Mouse (Mus musculus) small intestine, adult 2 months (tissue): ENCODE measurements at regions not wholly inside any gene's neighbourhood (a gene's known extent, or its start where the extent isn't known, plus 50 kb on each side); places are given as distances from the start of the nearest gene placed in this dataset.

Experiments
- CTCF ChIP-seq: fragments of 200-500 bp; IDR thresholded peaks from 2 replicates; pipeline ENCODE4 v1.5.1; 2012; ENCODE audit warnings: low read depth, mild to moderate bottlenecking, control low read depth, inconsistent platforms, low read length, moderate library complexity, mixed read lengths; ENCODE audit not compliant: insufficient replicate concordance, insufficient read length; ENCODE audit errors: extremely low read depth
- POLR2A ChIP-seq: fragments of 200-500 bp; IDR thresholded peaks from 2 replicates; pipeline ENCODE4 v1.6.1; 2012; ENCODE audit warnings: low read depth, mild to moderate bottlenecking, control low read depth, inconsistent platforms, low read length, moderate library complexity

GRCm38 (mm10) chr12:107186361-107186760, 302.1 kb upstream of the 3110018I06Rik start:
- TF ChIP-seq CTCF: no peak
- no peak for TF ChIP-seq POLR2A
